Mouse (Mus musculus) neutrophil, adult 59 days (primary cell): Measurements from ENCODE around the gene Cldn11. TPM values are rescaled to one million over a fixed set of nuclear protein-coding genes. Genes with fewer than 3 reads are reported as not detected.

ENCODE experiments used
- total RNA-seq, 2 experiments: library from RNA; stranded (reverse); gene quantifications; 1 replicate in 1 of 2; 2 replicates in 1 of 2; pipeline ENCODE4 v1.2.4; 2023

Cldn11 gene
- not detected for total RNA-seq

DNA sequence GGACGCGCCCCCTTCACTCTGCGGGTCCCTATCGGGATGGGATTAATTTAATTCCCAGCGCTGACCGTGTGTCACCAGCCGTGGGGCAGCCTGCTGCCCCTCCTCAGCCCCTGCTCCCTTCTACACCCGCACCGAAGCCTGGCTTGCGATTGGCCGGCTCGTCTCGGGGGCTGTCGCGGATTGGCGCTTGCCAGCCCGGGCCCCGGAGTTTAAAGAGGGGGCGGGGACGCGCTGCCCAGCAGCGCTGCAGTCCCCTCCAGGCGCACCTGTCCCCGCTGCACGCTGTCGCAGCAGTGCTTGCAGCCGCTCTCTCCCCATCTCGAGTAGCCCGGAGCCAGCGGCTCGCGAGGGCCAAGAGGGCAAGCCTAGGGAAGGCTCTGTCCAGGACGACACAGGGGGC is at the start of gene Cldn11:
TSS of gene Cldn11 (plus strand) at position 215 of the 400 bp plus-strand sequence.

Other genes with a start within 250 kb of the Cldn11 start
- 10 to 100 TPM; 31.1 to 33.6 TPM for gene Phc3, start 180.5 kb upstream of the Cldn11 start, total RNA-seq
- gene Prkci, start 154.2 kb upstream of the Cldn11 start, total RNA-seq: 10 to 100 TPM; 13.4 to 20.0 TPM
- 10 to 100 TPM; 47.1 to 62.9 TPM for gene Skil, start 54.9 kb upstream of the Cldn11 start, total RNA-seq
- gene Slc7a14, start 160.5 kb downstream of the Cldn11 start, total RNA-seq: under 1 TPM; 0.09 to 0.20 TPM